Mouse (Mus musculus): ENCODE measurements around the gene Aldh3a1. TPM values are rescaled to one million over a fixed set of nuclear protein-coding genes. Genes with fewer than 3 reads are reported as not detected.

The Aldh3a1 gene
- not detected in 2 replicates for polyA plus RNA-seq (2014; fragmentation: Nextera tagmentation; extraction: Ambion mirVana)

DNA sequence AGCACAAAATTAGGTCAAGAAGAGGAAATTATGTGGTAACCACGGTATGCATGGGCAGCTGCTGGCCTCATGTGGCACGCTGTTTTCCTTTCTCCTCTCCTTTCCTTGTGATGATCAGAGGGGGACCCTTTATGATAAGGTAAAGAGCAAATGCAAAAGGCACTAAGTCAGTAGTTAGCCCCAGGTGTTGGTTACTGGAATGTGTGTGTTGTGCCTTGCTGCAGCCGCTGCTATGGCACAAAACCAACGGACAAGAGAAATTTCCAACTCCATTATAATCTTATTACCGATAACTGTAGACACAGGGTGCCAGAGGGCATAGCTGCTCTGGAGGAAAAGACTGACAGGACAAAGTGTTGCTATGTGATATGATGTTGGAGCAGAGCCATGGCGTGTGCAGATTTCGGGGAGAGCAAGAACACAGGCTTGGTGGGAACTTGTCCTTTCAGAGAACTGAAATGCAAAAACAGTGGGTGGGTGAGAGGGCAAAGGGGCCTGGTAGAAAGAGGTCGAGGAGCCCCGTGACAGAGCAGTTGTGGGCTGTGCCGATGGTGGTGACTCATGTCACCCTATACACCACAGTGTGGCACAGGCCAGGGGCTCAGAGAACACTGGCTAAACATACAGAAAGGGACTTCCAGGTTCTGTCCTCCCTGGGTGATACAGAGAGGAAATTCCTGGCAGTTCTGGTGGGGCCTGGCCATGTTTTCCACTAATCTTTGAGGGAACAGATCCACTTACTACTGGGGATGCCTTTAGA, at the start of gene Aldh3a1:
TSS of gene Aldh3a1 (plus strand) at position 51 of the 760 bp plus-strand sequence.
- Histone ChIP-seq H3K27me3 (ENCODE audit: control insufficient read depth, insufficient read depth, low read length) (no peaks in the 10 kb centered on the region), H3K9ac (ENCODE audit: low read length) (no peak within 1 kb of the TSS), H3K4me3 (ENCODE audit: low read depth, low read length) (no peak within 1 kb of the TSS), H3K9me3 (ENCODE audit: control insufficient read depth, low read length) (no peaks in the 10 kb centered on the region), H3K36me3 (ENCODE audit: control insufficient read depth, insufficient read depth, low read length) (no peaks in the 10 kb centered on the region), H3K4me1 (replicated peaks; ENCODE audit: control insufficient read depth, insufficient read depth, low read length) (no peaks in the 10 kb centered on the region), H3K27ac (ENCODE audit: low read depth, low read length) (no peak within 1 kb of the TSS), H3K4me2 (ENCODE audit: low read depth, low read length, severe bottlenecking) (no peak within 1 kb of the TSS)
- 84% methylated on average over 10 of the region's 10 CpGs for WGBS
- DNase-seq (ENCODE audit: low spot score) (no peak), ATAC-seq (replicated peaks; ENCODE audit: low FRiP score) (no peak)

DNA sequence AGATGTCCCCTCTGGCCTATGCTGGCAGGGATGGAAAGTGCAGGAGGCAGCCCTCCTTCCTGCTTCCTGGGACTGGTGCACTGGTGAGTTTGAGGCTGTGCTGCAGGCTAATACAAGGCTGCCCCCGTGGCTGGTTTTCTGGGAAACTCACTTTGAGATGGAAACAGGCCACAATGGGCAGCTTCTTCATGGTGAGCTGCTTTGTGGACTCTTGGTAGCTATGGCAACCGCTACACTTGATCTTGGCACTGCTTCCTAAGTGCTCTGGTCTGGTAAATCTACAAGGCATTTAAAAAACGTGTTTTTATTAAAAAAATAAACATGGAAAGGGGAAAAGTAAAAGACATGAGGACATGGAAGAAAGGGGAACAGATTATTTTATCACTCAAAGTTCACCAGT, 49.2 kb upstream of the Aldh3a1 start:
- ATAC-seq (replicated peaks; ENCODE audit: low FRiP score) = no peak
- H3K9ac ChIP-seq (ENCODE audit: low read length) = no peak overlapping the region
- no peak overlapping the region for H3K4me3 ChIP-seq (ENCODE audit: low read depth, low read length)
- no peaks in the 10 kb centered on the region for H3K27me3 ChIP-seq (ENCODE audit: control insufficient read depth, insufficient read depth, low read length)
- H3K9me3 ChIP-seq (ENCODE audit: control insufficient read depth, low read length) = no peaks in the 10 kb centered on the region
- 67% methylated on average over 3 of the region's 3 CpGs for WGBS
- no peak for DNase-seq (ENCODE audit: low spot score)
- no peak overlapping the region for H3K4me2 ChIP-seq (ENCODE audit: low read depth, low read length, severe bottlenecking)
- H3K27ac ChIP-seq (ENCODE audit: low read depth, low read length) = no peak overlapping the region
- H3K4me1 ChIP-seq (replicated peaks; ENCODE audit: control insufficient read depth, insufficient read depth, low read length) = no peaks in the 10 kb centered on the region
- peaks cover 50% of the 10 kb centered on the region for H3K36me3 ChIP-seq (ENCODE audit: control insufficient read depth, insufficient read depth, low read length)

DNA sequence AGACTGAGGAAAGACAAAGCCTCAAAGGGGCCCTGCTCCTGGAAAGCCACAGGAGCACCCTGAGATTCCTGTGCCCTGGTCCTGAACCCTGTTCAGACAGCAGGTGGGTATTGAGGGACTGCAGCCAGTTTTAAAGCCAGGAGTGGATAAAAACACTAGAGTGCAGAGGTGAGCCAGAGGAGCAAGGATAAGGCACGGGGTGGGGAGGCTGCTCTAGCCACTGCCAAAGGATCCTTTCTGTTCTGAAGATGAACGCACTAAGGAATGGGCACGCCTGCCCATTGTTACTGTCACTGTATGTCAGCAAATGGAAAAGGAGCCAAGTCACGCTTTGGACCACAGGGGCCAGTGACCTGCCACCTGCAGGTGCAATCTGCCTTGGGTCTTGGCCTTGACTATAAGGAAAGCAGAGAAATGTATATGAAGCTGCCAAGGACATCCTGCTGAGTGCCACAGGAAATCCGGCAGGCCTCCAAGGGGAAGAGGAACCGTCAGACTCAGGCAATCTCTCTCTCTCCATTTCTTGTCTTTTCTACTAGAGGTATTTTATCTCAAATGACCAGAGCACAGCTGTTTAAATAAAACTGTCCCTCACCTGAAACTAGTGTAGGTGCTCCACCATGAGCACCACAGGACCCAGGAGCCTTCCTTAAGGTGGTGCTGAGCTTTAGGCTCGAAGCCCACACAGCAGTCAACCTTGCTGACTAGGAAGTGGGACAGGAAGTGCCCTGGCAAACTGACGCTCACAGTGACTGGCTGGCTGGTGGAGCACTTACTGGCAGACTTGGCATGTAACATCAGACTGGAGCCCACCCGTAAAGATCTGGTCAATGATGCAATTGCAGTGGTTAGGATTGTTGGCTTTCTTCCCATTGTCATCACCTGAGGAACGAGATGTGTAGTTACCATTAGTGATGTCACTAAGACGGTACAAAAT, 47.3 kb upstream of the Aldh3a1 start:
- H3K4me2 ChIP-seq (ENCODE audit: low read depth, low read length, severe bottlenecking) = no peak overlapping the region
- no peak overlapping the region for H3K27ac ChIP-seq (ENCODE audit: low read depth, low read length)
- ATAC-seq (replicated peaks; ENCODE audit: low FRiP score) (no peak), DNase-seq (ENCODE audit: low spot score) (no peak)
- no peak overlapping the region for H3K4me3 ChIP-seq (ENCODE audit: low read depth, low read length)
- no peaks in the 10 kb centered on the region for H3K27me3 ChIP-seq (ENCODE audit: control insufficient read depth, insufficient read depth, low read length)
- H3K9ac ChIP-seq (ENCODE audit: low read length) = no peak overlapping the region
- H3K9me3 ChIP-seq (ENCODE audit: control insufficient read depth, low read length) = no peaks in the 10 kb centered on the region
- 85% methylated on average over 11 of the region's 11 CpGs for WGBS
- H3K36me3 ChIP-seq (ENCODE audit: control insufficient read depth, insufficient read depth, low read length) = peaks cover 53% of the 10 kb centered on the region
- H3K4me1 ChIP-seq (replicated peaks; ENCODE audit: control insufficient read depth, insufficient read depth, low read length) = no peaks in the 10 kb centered on the region

DNA sequence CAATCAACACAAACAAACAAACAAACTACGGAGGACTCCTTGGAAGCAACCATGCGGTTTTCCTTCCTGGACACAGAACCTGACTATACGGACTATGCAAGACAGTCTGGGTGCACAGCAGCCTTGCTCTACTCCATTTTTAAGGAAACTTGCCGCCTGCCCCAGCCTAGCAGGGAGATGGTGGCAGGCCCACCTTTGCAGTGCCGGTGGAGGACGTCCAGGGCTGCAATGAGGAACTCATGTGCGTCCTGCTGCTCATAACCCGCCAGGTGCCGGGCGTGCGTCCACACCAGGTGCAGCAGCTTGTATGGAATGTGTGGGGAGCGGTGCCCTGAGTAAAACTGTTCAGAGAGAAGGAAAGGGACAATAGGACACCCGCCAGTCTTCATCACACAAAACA, 46.2 kb upstream of the Aldh3a1 start:
- Histone ChIP-seq H3K27ac (ENCODE audit: low read depth, low read length) (no peak overlapping the region), H3K27me3 (ENCODE audit: control insufficient read depth, insufficient read depth, low read length) (no peaks in the 10 kb centered on the region), H3K4me3 (ENCODE audit: low read depth, low read length) (no peak overlapping the region), H3K9ac (ENCODE audit: low read length) (no peak overlapping the region), H3K4me1 (replicated peaks; ENCODE audit: control insufficient read depth, insufficient read depth, low read length) (no peaks in the 10 kb centered on the region), H3K4me2 (ENCODE audit: low read depth, low read length, severe bottlenecking) (no peak overlapping the region), H3K9me3 (ENCODE audit: control insufficient read depth, low read length) (no peaks in the 10 kb centered on the region), H3K36me3 (ENCODE audit: control insufficient read depth, insufficient read depth, low read length) (peaks cover 47% of the 10 kb centered on the region)
- no peak for DNase-seq (ENCODE audit: low spot score)
- no peak for ATAC-seq (replicated peaks; ENCODE audit: low FRiP score)
- WGBS = 93% methylated on average over 13 of the region's 13 CpGs

DNA sequence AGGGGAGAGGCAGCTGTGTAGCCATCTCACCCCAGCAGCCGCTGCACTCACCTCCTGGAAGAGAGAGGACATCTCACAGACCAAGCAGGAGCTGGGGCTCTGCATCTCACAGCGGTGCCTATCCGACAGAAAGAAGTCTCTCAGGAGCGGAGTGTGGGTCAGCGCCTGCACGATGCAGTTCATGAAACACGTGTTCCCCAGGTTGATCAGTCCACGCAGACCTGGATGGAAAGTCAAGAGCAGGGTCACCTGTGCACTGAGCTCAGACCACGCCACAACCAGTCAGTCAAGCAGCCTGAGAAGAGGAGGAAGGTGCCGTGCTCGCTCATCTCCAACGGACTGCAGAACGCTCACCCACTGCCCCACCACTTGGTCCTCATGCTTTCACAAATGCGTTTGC, 44.6 kb upstream of the Aldh3a1 start:
- Histone ChIP-seq H3K27ac (ENCODE audit: low read depth, low read length) (no peak overlapping the region), H3K9me3 (ENCODE audit: control insufficient read depth, low read length) (no peaks in the 10 kb centered on the region), H3K4me3 (ENCODE audit: low read depth, low read length) (no peak overlapping the region), H3K36me3 (ENCODE audit: control insufficient read depth, insufficient read depth, low read length) (peaks cover 43% of the 10 kb centered on the region), H3K9ac (ENCODE audit: low read length) (no peak overlapping the region), H3K4me2 (ENCODE audit: low read depth, low read length, severe bottlenecking) (no peak overlapping the region), H3K4me1 (replicated peaks; ENCODE audit: control insufficient read depth, insufficient read depth, low read length) (no peaks in the 10 kb centered on the region), H3K27me3 (ENCODE audit: control insufficient read depth, insufficient read depth, low read length) (no peaks in the 10 kb centered on the region)
- DNase-seq (ENCODE audit: low spot score) (no peak), ATAC-seq (replicated peaks; ENCODE audit: low FRiP score) (no peak)
- 95% methylated on average over 14 of the region's 14 CpGs for WGBS

DNA sequence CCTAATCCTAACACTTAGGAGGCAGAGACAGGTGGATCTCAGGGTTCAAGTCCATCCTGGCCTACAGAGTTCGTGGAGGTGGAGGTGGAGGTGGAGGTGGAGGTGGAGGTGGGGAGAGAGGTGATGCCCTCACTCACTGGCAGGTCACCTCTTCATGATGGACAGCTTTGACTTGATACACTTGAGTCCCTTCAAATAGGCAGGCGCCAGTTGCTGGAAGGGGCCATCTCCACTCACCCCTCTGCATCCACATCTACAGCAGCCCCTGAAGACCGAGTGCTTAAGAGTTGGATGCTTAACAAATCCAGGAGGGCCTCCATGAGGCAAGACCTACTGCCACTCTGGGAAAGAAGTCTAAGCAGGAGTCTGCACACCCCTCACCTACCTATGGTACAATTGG, 44.0 kb upstream of the Aldh3a1 start:
- Histone ChIP-seq H3K4me1 (replicated peaks; ENCODE audit: control insufficient read depth, insufficient read depth, low read length) (no peaks in the 10 kb centered on the region), H3K4me3 (ENCODE audit: low read depth, low read length) (no peak overlapping the region), H3K27ac (ENCODE audit: low read depth, low read length) (no peak overlapping the region), H3K36me3 (ENCODE audit: control insufficient read depth, insufficient read depth, low read length) (peaks cover 40% of the 10 kb centered on the region), H3K27me3 (ENCODE audit: control insufficient read depth, insufficient read depth, low read length) (no peaks in the 10 kb centered on the region), H3K9me3 (ENCODE audit: control insufficient read depth, low read length) (no peaks in the 10 kb centered on the region), H3K9ac (ENCODE audit: low read length) (no peak overlapping the region), H3K4me2 (ENCODE audit: low read depth, low read length, severe bottlenecking) (no peak overlapping the region)
- WGBS = 92% methylated on average over 3 of the region's 3 CpGs
- DNase-seq (ENCODE audit: low spot score) = no peak
- no peak for ATAC-seq (replicated peaks; ENCODE audit: low FRiP score)

DNA sequence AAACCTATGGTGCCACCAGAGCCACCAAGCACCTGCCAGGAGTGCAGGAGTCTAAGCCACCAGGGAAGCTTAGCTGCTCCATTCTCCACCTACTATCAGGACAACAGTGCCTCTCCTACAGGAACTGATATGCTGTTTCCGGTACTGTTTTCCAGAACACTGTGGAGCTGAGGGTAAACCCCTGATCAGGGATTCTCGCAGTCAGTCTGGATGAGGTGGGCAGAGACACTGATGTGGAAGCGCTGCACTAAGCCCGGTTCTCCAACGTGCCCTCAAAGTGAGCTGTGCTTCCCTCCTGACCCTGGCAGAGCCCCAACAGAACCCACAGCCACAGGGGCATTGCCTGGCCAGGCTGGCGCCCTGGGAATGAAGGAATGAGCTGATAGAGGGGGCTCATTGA, 43.0 kb upstream of the Aldh3a1 start:
- peaks cover 34% of the 10 kb centered on the region for H3K36me3 ChIP-seq (ENCODE audit: control insufficient read depth, insufficient read depth, low read length)
- WGBS = 92% methylated on average over 6 of the region's 6 CpGs
- H3K4me2 ChIP-seq (ENCODE audit: low read depth, low read length, severe bottlenecking) = no peak overlapping the region
- H3K9ac ChIP-seq (ENCODE audit: low read length) = no peak overlapping the region
- H3K9me3 ChIP-seq (ENCODE audit: control insufficient read depth, low read length) = no peaks in the 10 kb centered on the region
- no peaks in the 10 kb centered on the region for H3K27me3 ChIP-seq (ENCODE audit: control insufficient read depth, insufficient read depth, low read length)
- H3K27ac ChIP-seq (ENCODE audit: low read depth, low read length) = no peak overlapping the region
- H3K4me3 ChIP-seq (ENCODE audit: low read depth, low read length) = no peak overlapping the region
- no peaks in the 10 kb centered on the region for H3K4me1 ChIP-seq (replicated peaks; ENCODE audit: control insufficient read depth, insufficient read depth, low read length)
- no peak for DNase-seq (ENCODE audit: low spot score)
- no peak for ATAC-seq (replicated peaks; ENCODE audit: low FRiP score)

DNA sequence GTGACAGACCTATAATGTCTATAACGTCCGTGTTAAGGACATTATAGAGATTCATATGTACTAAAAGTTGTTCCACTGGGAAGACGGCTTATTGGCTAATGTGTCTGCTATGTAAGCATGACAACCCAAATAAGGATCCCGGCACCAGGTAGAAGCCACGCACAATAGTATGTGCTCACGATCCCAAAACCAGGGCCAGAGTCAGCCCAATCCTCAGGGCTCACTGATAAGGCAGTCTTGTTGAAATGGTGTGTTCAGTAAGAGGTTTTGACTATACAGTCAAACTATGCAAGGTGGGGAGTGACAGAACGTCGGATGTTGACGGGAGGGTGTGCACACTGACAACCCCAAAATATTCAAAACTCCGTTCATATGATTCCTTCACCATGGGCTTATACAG, 42.5 kb upstream of the Aldh3a1 start:
- H3K9me3 ChIP-seq (ENCODE audit: control insufficient read depth, low read length) = no peaks in the 10 kb centered on the region
- H3K9ac ChIP-seq (ENCODE audit: low read length) = no peak overlapping the region
- H3K36me3 ChIP-seq (ENCODE audit: control insufficient read depth, insufficient read depth, low read length) = peaks cover 33% of the 10 kb centered on the region
- no peak overlapping the region for H3K4me3 ChIP-seq (ENCODE audit: low read depth, low read length)
- WGBS = 96% methylated on average over 10 of the region's 10 CpGs
- no peak overlapping the region for H3K27ac ChIP-seq (ENCODE audit: low read depth, low read length)
- no peaks in the 10 kb centered on the region for H3K4me1 ChIP-seq (replicated peaks; ENCODE audit: control insufficient read depth, insufficient read depth, low read length)
- H3K27me3 ChIP-seq (ENCODE audit: control insufficient read depth, insufficient read depth, low read length) = no peaks in the 10 kb centered on the region
- H3K4me2 ChIP-seq (ENCODE audit: low read depth, low read length, severe bottlenecking) = no peak overlapping the region
- no peak for DNase-seq (ENCODE audit: low spot score)
- ATAC-seq (replicated peaks; ENCODE audit: low FRiP score) = no peak
